Mouse (Mus musculus): ENCODE measurements around the gene Fndc4. TPM values are rescaled to one million over a fixed set of nuclear protein-coding genes. Genes with fewer than 3 reads are reported as not detected.

Fndc4 gene
- polyA plus RNA-seq, 1 experiment from 2014 or later, result 98.1 TPM

DNA sequence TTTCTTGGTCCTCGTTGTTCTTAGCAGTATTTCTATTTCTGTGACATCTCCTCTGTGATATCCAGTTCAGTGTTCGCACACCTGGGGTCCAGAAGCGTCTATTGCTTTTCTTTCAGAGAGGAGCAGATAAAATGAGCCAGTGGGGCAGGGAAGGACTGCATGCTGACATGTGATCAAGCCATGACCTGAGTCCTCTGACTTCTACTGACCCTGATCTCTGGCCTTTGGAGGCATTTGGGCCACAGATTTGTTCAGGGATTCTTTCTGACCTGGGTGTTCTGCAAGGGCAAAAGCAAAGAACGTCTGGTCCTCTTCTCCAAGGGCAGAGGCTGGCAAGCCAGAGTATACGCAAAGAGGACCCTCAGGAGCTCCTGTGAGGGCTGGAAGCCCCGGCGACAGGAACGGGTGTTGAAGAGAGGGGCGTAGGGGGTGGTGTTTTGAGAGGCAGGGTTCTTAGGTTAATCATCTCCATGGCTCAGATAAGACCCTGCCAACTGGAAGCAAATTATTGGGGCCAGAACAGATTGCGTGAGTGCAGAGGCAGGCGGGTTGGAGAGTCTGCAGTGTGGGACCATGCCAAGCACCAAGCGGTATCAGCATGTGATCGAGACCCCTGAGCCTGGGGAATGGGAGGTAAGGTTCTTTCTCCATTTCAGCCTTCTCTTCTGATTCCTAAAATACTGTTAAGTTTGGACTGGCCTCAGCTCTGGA is 1.3 kb upstream of the Fndc4 start, which contains the start of gene Gckr:
Gckr (plus strand) TSS at position 397 of the 711 bp plus-strand sequence.
- Histone ChIP-seq H3K27me3 (ENCODE audit: control insufficient read depth, insufficient read depth, low read length) (no peaks in the 10 kb centered on the region), H3K4me2 (replicated peaks) (peak within 1 kb of the TSS; percentile 94), H3K4me1 (replicated peaks; ENCODE audit: control insufficient read depth, insufficient read depth, low read length) (peaks cover 16% of the 10 kb centered on the region), H3K9me3 (ENCODE audit: control insufficient read depth, low read length) (no peaks in the 10 kb centered on the region), H3K4me3 (replicated peaks; ENCODE audit: low read length) (peak within 1 kb of the TSS; percentile 81), H3K9ac (peak within 1 kb of the TSS; percentile 97; the same call in 1 of the 2 replicates), H3K27ac (peak within 1 kb of the TSS; percentile 84; the same call in 1 of the 2 replicates), H3K36me3 (replicated peaks; ENCODE audit: control insufficient read depth, insufficient read depth) (peaks cover 20% of the 10 kb centered on the region)
- ATAC-seq (ENCODE audit: low FRiP score), result no peak
- WGBS, result 71% methylated on average over 13 of the region's 13 CpGs
- DNase-seq (ENCODE audit: low spot score), result no peak

DNA sequence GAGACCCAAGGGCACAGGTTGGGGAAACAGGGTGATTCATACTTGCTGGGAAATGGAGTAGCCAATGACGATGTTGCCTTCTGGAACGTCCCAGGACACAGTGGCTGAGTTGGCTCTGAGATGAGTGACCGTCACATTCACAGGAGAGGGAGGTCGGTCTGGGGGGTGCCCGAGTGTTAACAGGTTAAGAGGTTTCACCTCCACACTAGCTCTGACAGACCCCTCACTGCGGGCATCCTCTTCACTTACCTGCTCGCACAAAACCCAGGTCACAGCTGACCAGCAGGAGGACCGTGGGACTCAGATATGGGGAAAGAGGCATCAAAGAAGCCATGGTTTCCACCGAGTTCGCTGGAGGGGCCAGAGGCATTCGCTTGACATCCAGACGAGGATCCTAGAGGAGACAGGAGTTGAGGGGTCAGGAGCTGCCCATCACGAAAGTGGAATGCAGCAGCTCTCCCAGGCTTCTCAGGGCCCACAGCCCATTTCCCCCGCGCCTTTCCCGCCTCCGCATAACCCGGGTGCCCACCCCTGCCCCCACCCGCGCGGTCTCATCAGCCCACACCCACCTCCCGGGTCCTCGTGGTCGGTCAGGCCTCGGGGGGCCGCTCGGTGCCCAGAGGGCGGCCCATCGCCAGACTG is 795 bp downstream of the Fndc4 start:
- DNase-seq (ENCODE audit: low spot score) (no peak), ATAC-seq (ENCODE audit: low FRiP score) (no peak; the same call in 1 of the 2 replicates)
- peak overlapping the region; percentile 94 for H3K4me2 ChIP-seq (replicated peaks)
- no peaks in the 10 kb centered on the region for H3K9me3 ChIP-seq (ENCODE audit: control insufficient read depth, low read length)
- peaks cover 20% of the 10 kb centered on the region for H3K36me3 ChIP-seq (replicated peaks; ENCODE audit: control insufficient read depth, insufficient read depth)
- H3K4me3 ChIP-seq (replicated peaks; ENCODE audit: low read length), result peak overlapping the region; percentile 81
- WGBS, result 8% methylated on average over 19 of the region's 29 CpGs
- peak overlapping the region; percentile 97 for H3K9ac ChIP-seq
- H3K27ac ChIP-seq, result peak overlapping the region; percentile 84
- H3K27me3 ChIP-seq (ENCODE audit: control insufficient read depth, insufficient read depth, low read length), result no peaks in the 10 kb centered on the region
- peaks cover 28% of the 10 kb centered on the region for H3K4me1 ChIP-seq (replicated peaks; ENCODE audit: control insufficient read depth, insufficient read depth, low read length)

DNA sequence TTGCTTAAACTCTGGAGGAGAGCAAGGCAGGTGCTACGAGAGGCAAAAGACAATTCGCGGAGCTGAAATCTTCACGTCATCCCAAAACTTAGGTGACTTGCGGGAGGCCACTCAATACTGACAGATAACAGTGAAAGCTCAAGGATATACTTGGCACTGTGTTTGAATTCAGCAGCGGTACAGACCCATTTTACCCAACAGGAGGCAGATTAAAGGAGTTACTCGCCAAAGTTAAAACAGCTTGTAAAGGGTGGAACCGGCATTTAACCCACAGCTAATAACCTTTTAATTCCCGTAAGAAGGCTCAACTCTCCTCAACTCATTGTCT is 4.6 kb downstream of the Fndc4 start:
- no peak for DNase-seq (ENCODE audit: low spot score)

DNA sequence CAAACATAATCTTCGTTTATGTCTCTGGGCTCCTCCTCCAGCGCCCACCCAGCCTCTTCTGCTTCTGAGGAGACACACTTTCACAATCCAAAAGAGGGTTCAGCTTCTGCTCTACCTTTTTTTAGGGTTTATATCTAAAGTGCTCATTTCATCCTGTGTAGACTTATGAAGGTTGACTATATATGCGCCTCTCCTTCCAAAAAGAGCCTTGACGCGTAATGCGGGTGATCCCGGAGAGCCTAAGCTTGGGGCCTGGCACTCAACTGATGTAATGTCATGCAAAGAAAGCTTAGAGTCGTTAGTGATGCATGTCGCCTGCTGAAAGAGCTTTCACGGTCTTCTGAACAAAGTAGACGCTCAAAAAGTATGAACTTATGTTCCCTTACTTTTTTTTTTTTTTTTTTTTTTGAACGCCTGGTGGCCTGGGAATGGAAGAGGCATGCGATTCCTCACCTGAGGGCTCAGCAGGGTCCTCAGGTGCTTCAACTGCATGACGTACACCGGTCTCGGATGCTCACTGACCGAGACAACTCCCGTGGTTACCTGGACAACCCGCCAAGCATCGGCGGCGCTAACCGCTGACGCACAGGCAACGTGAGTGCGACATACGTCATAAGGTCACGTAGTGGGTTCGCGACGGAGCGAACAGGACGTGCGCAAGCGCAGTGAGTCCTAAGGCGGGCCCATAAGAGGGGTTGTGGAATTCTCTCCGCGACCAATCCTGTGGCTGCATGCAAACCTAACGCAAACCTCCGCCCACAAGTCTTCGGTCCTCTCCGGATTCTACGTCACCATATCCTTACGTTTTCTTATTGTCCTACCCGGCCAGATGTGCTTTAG is 5.1 kb downstream of the Fndc4 start, which contains the start of gene Ift172:
Ift172 (minus strand) TSS at position 596 of the 840 bp plus-strand sequence.
- H3K4me2 ChIP-seq (replicated peaks), result peak within 1 kb of the TSS; percentile 72
- H3K4me1 ChIP-seq (replicated peaks; ENCODE audit: control insufficient read depth, insufficient read depth, low read length), result peaks cover 30% of the 10 kb centered on the region
- peak within 1 kb of the TSS; percentile 62 for H3K9ac ChIP-seq
- no peaks in the 10 kb centered on the region for H3K27me3 ChIP-seq (ENCODE audit: control insufficient read depth, insufficient read depth, low read length)
- WGBS, result 2% methylated on average over 45 of the region's 45 CpGs
- peak; percentile 99 for DNase-seq (ENCODE audit: low spot score)
- H3K9me3 ChIP-seq (ENCODE audit: control insufficient read depth, low read length), result no peaks in the 10 kb centered on the region
- peak within 1 kb of the TSS; percentile 90 for H3K27ac ChIP-seq
- H3K36me3 ChIP-seq (replicated peaks; ENCODE audit: control insufficient read depth, insufficient read depth), result peaks cover 31% of the 10 kb centered on the region
- peak within 1 kb of the TSS; percentile 46 for H3K4me3 ChIP-seq (replicated peaks; ENCODE audit: low read length)
- peak; percentile 93 for ATAC-seq (ENCODE audit: low FRiP score)

More for the DNA sequence above, 4.6 kb downstream of the Fndc4 start:
- H3K4me2 ChIP-seq (replicated peaks), result peak overlapping the region; percentile 72
- H3K36me3 ChIP-seq (replicated peaks; ENCODE audit: control insufficient read depth, insufficient read depth), result peaks cover 25% of the 10 kb centered on the region
- H3K9me3 ChIP-seq (ENCODE audit: control insufficient read depth, low read length), result no peaks in the 10 kb centered on the region
- peak overlapping the region; percentile 90 for H3K27ac ChIP-seq
- WGBS, result 2% methylated on average over 9 of the region's 9 CpGs
- H3K4me3 ChIP-seq (replicated peaks; ENCODE audit: low read length), result peak overlapping the region; percentile 46
- H3K9ac ChIP-seq, result peak overlapping the region; percentile 62
- ATAC-seq (ENCODE audit: low FRiP score), result no peak; the same call in 1 of the 2 replicates
- peaks cover 30% of the 10 kb centered on the region for H3K4me1 ChIP-seq (replicated peaks; ENCODE audit: control insufficient read depth, insufficient read depth, low read length)
- no peaks in the 10 kb centered on the region for H3K27me3 ChIP-seq (ENCODE audit: control insufficient read depth, insufficient read depth, low read length)

DNA sequence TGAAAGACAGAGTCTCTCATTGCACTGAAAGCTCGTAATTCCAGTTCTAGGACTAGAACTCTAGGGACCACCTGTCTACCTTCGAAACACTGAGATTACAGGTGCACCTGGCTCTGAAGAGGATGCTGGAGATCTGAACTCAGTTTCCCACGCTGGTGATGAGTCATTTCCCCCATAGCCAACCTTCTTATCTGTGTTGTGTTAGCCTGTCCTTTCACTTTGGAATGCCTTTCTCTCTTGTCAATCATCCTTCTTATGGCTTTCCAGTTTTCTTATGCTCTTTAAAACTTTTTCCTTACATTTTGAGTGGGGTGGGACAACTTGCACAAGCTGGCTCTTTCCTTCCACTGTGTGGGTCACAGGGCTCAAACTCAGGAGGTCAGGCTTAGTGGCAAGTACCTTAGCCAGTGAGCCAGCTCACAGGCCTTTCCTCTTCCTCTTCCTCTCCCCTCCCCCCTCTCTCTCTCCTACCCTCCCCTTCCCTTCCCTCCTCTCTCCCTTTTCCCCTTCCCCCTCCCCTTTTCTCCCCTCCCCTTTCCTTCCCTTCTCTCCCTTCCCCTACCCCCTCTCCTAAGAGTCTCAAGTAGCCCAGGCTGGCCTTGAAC is 6.2 kb downstream of the Fndc4 start:
- Histone ChIP-seq H3K4me2 (replicated peaks) (peak overlapping the region; percentile 72; the same call in 1 of the 2 replicates), H3K9ac (no peak overlapping the region), H3K4me3 (replicated peaks; ENCODE audit: low read length) (no peak overlapping the region), H3K36me3 (replicated peaks; ENCODE audit: control insufficient read depth, insufficient read depth) (peaks cover 41% of the 10 kb centered on the region), H3K27ac (no peak overlapping the region), H3K9me3 (ENCODE audit: control insufficient read depth, low read length) (no peaks in the 10 kb centered on the region), H3K4me1 (replicated peaks; ENCODE audit: control insufficient read depth, insufficient read depth, low read length) (peaks cover 26% of the 10 kb centered on the region), H3K27me3 (ENCODE audit: control insufficient read depth, insufficient read depth, low read length) (no peaks in the 10 kb centered on the region)
- ATAC-seq (ENCODE audit: low FRiP score) (no peak), DNase-seq (ENCODE audit: low spot score) (no peak)
- 87% methylated on average over 3 of the region's 3 CpGs for WGBS

DNA sequence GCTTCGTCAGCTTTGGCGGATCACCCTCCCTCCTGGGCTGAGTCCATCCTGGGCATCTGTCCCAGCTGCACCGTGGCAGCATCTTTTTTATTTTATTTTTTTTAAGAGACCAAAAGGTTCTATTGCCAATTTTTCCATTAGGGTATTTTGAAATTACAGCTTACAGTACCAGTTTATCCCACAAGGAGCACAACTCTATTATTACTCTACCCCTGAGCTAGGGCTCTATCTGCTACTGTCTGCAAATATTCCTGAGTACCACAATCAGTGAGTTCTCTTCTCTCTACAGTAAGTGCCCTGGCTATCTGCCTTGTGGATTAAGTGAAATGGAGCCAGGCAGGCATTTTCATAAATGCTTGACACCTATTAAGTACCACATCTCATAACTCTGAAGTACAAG is 7.2 kb downstream of the Fndc4 start:
- Histone ChIP-seq H3K36me3 (replicated peaks; ENCODE audit: control insufficient read depth, insufficient read depth) (peaks cover 47% of the 10 kb centered on the region), H3K27ac (no peak overlapping the region), H3K27me3 (ENCODE audit: control insufficient read depth, insufficient read depth, low read length) (no peaks in the 10 kb centered on the region), H3K4me1 (replicated peaks; ENCODE audit: control insufficient read depth, insufficient read depth, low read length) (peaks cover 16% of the 10 kb centered on the region), H3K9ac (no peak overlapping the region), H3K9me3 (ENCODE audit: control insufficient read depth, low read length) (no peaks in the 10 kb centered on the region), H3K4me3 (replicated peaks; ENCODE audit: low read length) (no peak overlapping the region), H3K4me2 (replicated peaks) (no peak overlapping the region)
- DNase-seq (ENCODE audit: low spot score) (no peak), ATAC-seq (ENCODE audit: low FRiP score) (no peak)
- WGBS, result 74% methylated on average over 3 of the region's 3 CpGs

DNA sequence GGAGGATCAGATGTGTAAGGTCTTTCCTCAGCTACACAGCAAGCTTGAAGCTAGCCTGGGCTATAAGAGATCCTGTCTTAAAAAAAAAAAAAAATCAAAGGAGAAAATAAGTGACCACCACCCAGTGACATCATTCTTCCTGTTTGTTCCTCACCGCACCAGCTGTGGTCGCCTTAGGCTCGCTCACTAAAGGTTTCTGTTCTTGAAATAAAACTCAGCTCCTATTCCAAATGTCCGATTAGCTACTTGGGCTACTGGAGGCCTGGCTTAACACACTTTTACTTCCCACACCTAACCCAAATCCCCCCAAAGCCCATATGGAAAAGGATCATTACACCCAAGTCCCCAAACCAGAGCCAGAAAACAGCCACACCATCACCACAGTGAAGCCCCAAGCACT is 7.7 kb downstream of the Fndc4 start:
- H3K36me3 ChIP-seq (replicated peaks; ENCODE audit: control insufficient read depth, insufficient read depth), result peaks cover 47% of the 10 kb centered on the region
- DNase-seq (ENCODE audit: low spot score), result no peak
- H3K9ac ChIP-seq, result no peak overlapping the region
- ATAC-seq (ENCODE audit: low FRiP score), result no peak
- no peak overlapping the region for H3K27ac ChIP-seq
- 81% methylated on average over 4 of the region's 4 CpGs for WGBS
- H3K4me2 ChIP-seq (replicated peaks), result no peak overlapping the region
- no peaks in the 10 kb centered on the region for H3K9me3 ChIP-seq (ENCODE audit: control insufficient read depth, low read length)
- no peak overlapping the region for H3K4me3 ChIP-seq (replicated peaks; ENCODE audit: low read length)
- no peaks in the 10 kb centered on the region for H3K27me3 ChIP-seq (ENCODE audit: control insufficient read depth, insufficient read depth, low read length)
- H3K4me1 ChIP-seq (replicated peaks; ENCODE audit: control insufficient read depth, insufficient read depth, low read length), result peaks cover 14% of the 10 kb centered on the region

DNA sequence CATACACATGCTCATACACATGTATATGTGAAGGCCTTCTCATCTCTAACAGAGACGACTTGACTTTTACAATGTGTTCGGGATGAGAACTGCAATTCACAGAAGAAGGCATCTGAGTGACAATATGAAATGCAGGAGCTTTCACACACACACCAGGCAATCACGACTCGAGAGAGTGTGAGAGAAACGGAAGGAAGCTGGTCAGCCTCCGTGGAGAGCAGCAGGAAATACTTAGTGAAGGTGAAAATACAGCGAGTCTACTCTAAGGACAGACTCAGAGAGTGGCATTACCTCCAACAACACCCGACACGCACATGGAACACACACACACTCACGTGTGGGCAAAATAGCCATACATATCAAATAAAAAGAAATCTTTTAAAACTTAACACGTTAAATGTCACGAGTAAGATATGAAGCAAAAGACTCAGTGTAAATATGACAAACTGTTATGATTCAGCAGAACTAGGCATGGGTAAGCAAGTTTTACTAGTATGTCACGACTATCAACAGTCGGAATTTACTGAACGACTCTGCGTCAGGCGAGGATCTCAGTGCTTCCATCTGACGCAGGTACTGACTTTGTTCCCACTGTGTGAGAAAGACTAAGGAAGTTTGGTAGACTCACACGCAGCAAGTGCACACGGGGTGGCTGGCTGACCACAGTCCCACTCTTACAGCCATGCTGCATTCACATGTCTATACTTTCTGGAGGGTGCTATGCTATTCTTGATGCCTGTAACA is 16.5 kb downstream of the Fndc4 start:
- WGBS, result 89% methylated on average over 20 of the region's 20 CpGs
- Histone ChIP-seq H3K36me3 (replicated peaks; ENCODE audit: control insufficient read depth, insufficient read depth) (peaks cover 98% of the 10 kb centered on the region), H3K4me2 (replicated peaks) (no peak overlapping the region), H3K4me3 (replicated peaks; ENCODE audit: low read length) (no peak overlapping the region), H3K4me1 (replicated peaks; ENCODE audit: control insufficient read depth, insufficient read depth, low read length) (no peaks in the 10 kb centered on the region), H3K27me3 (ENCODE audit: control insufficient read depth, insufficient read depth, low read length) (no peaks in the 10 kb centered on the region), H3K27ac (no peak overlapping the region), H3K9me3 (ENCODE audit: control insufficient read depth, low read length) (no peaks in the 10 kb centered on the region), H3K9ac (no peak overlapping the region)
- ATAC-seq (ENCODE audit: low FRiP score) (no peak), DNase-seq (ENCODE audit: low spot score) (no peak)

All from hindbrain, embryonic 14.5 days (tissue).